Comparison of ENCODE assay signal across 13 mouse cellular contexts in the genomic region with DNA sequence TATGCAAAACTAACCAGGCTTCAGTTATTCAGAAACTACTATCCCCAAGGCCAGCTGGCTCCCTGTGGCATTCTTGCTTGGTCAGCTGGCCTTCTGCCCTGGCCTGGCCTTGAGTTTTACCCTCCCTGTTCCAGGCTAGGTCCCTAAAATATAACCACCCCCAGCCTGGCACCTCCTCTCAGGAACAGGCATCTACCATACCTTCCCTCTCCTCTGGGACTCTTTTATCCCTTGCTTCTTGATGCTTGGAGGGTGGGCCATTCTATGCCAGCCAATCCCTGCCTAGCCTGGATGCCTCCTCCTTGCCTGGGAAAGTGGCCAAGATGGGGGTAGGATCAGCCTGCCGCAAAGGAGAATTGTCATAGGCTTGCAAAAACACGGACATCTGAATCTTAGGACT. TPM values are rescaled to one million over a fixed set of nuclear protein-coding genes. Genes with fewer than 3 reads are reported as not detected.
A peak's percentile ranks its signal among the peaks of the same experiment; 100 is the strongest.
DNase-seq lines count a peak whose midpoint lies in the region; ATAC-seq and TF ChIP-seq lines count a peak whose summit lies in the region.
"Had no signal": no experiment of that assay in that cellular context is flagged by ENCODE, and none has a peak within 500 bp of the region (broad histone marks: within the 10 kb centered on the region; RNA-seq: fewer than 3 reads in every experiment).

A gene (minus strand): TSS at position 212 of the 400 bp plus-strand sequence.

- 57% methylated on average over 2 of the region's 2 CpGs for WGBS in kidney, embryonic 15.5 days
- 61% methylated on average over 2 of the region's 2 CpGs for WGBS in intestine, postnatal 0 days
- WGBS in hindbrain, embryonic 11.5 days = 70% methylated on average over 2 of the region's 2 CpGs
- 54% methylated on average over 2 of the region's 2 CpGs for WGBS in hindbrain, embryonic 16.5 days

- peak; percentile 83 for DNase-seq in kidney, adult 9 months
- DNase-seq in adrenal gland, adult 18-20 months (ENCODE audit: low spot score in 2 of 2) = peak; percentile 51 to 60
- peak; percentile 49 to 53 for DNase-seq in cerebellum, adult 18-20 months
- no peak for DNase-seq in hindbrain, embryonic 11.5 days (ENCODE audit: low spot score)
- no peak for DNase-seq in spleen, postnatal 36 days (ENCODE audit: low spot score in 2 of 2)

- H3K27me3 ChIP-seq in kidney, embryonic 15.5 days = peaks cover 8% of the 10 kb centered on the region; the same call in 1 of the 2 replicates
- no peaks in the 10 kb centered on the region for H3K27me3 ChIP-seq in intestine, postnatal 0 days (replicated peaks; ENCODE audit: control insufficient read depth, insufficient read depth, low read length)
- no peaks in the 10 kb centered on the region for H3K27me3 ChIP-seq in hindbrain, embryonic 11.5 days (ENCODE audit: control insufficient read depth, insufficient read depth, low read length)
- no peaks in the 10 kb centered on the region for H3K27me3 ChIP-seq in hindbrain, embryonic 16.5 days (replicated peaks; ENCODE audit: control insufficient read depth, insufficient read depth, low read length)

- no peak within 1 kb of the TSS for H3K4me2 ChIP-seq in kidney, embryonic 15.5 days
- no peak within 1 kb of the TSS for H3K4me2 ChIP-seq in intestine, postnatal 0 days (replicated peaks; ENCODE audit: low read depth)
- no peak within 1 kb of the TSS for H3K4me2 ChIP-seq in hindbrain, embryonic 11.5 days (replicated peaks; ENCODE audit: low read depth, low read length)
- no peak within 1 kb of the TSS for H3K4me2 ChIP-seq in hindbrain, embryonic 16.5 days (ENCODE audit: low read length)
- H3K4me2 ChIP-seq: embryonic facial prominence, embryonic 13.5 days; neural tube, embryonic 13.5 days had no signal

- H3K36me3 ChIP-seq in kidney, embryonic 15.5 days = no peaks in the 10 kb centered on the region
- no peaks in the 10 kb centered on the region for H3K36me3 ChIP-seq in intestine, postnatal 0 days (ENCODE audit: control insufficient read depth, insufficient read depth)
- H3K36me3 ChIP-seq in hindbrain, embryonic 11.5 days (ENCODE audit: control insufficient read depth, insufficient read depth, low read length) = no peaks in the 10 kb centered on the region
- H3K36me3 ChIP-seq in hindbrain, embryonic 16.5 days (ENCODE audit: control insufficient read depth, insufficient read depth, low read length) = no peaks in the 10 kb centered on the region
- H3K36me3 ChIP-seq: embryonic facial prominence, embryonic 13.5 days; hindbrain, embryonic 10.5 days; neural tube, embryonic 13.5 days had no signal

- ATAC-seq in kidney, embryonic 15.5 days (replicated peaks; ENCODE audit: low FRiP score) = no peak
- ATAC-seq in intestine, postnatal 0 days = no peak
- no peak for ATAC-seq in hindbrain, embryonic 11.5 days (ENCODE audit: low FRiP score)
- no peak for ATAC-seq in hindbrain, embryonic 16.5 days

- no peak within 1 kb of the TSS for H3K4me3 ChIP-seq in kidney, embryonic 15.5 days (replicated peaks)
- no peak within 1 kb of the TSS for H3K4me3 ChIP-seq in intestine, postnatal 0 days (ENCODE audit: low read depth, low read length)
- H3K4me3 ChIP-seq in hindbrain, embryonic 11.5 days (ENCODE audit: low read depth, low read length) = no peak within 1 kb of the TSS
- H3K4me3 ChIP-seq in hindbrain, embryonic 16.5 days (ENCODE audit: low read length) = no peak within 1 kb of the TSS
- H3K4me3 ChIP-seq: embryonic facial prominence, embryonic 13.5 days; hindbrain, embryonic 10.5 days; neural tube, embryonic 13.5 days had no signal

- H3K9me3 ChIP-seq in kidney, embryonic 15.5 days (replicated peaks) = no peaks in the 10 kb centered on the region; the same call in 1 of the 2 replicates
- H3K9me3 ChIP-seq in intestine, postnatal 0 days (ENCODE audit: control insufficient read depth) = no peaks in the 10 kb centered on the region
- no peaks in the 10 kb centered on the region for H3K9me3 ChIP-seq in hindbrain, embryonic 11.5 days (ENCODE audit: control insufficient read depth, low read length)
- peaks cover 3% of the 10 kb centered on the region; the same call in 1 of the 2 replicates for H3K9me3 ChIP-seq in hindbrain, embryonic 16.5 days (ENCODE audit: control insufficient read depth, low read length)
- H3K9me3 ChIP-seq: embryonic facial prominence, embryonic 13.5 days had no signal

- TF ChIP-seq CTCF in intestine, postnatal 0 days (IDR thresholded peaks at IDR 0.05; ENCODE audit: low read depth) = no peak

- no peaks in the 10 kb centered on the region for H3K4me1 ChIP-seq in kidney, embryonic 15.5 days
- peaks cover 15% of the 10 kb centered on the region for H3K4me1 ChIP-seq in intestine, postnatal 0 days (replicated peaks; ENCODE audit: control insufficient read depth, insufficient read depth, low read length)
- no peaks in the 10 kb centered on the region for H3K4me1 ChIP-seq in hindbrain, embryonic 11.5 days (replicated peaks; ENCODE audit: control insufficient read depth, insufficient read depth, low read length)
- H3K4me1 ChIP-seq in hindbrain, embryonic 16.5 days (ENCODE audit: control insufficient read depth, insufficient read depth, low read depth, low read length) = no peaks in the 10 kb centered on the region
- H3K4me1 ChIP-seq: embryonic facial prominence, embryonic 13.5 days; hindbrain, embryonic 10.5 days; neural tube, embryonic 13.5 days had no signal

- no peak within 1 kb of the TSS for H3K9ac ChIP-seq in kidney, embryonic 15.5 days
- H3K9ac ChIP-seq in intestine, postnatal 0 days (ENCODE audit: low read depth, low read length) = no peak within 1 kb of the TSS
- H3K9ac ChIP-seq in hindbrain, embryonic 11.5 days (ENCODE audit: low read depth, low read length) = no peak within 1 kb of the TSS
- H3K9ac ChIP-seq in hindbrain, embryonic 16.5 days (ENCODE audit: low read depth, low read length) = no peak within 1 kb of the TSS
- H3K9ac ChIP-seq: embryonic facial prominence, embryonic 13.5 days; liver, embryonic 14.5 days; neural tube, embryonic 13.5 days had no signal

- H3K27ac ChIP-seq in kidney, embryonic 15.5 days = no peak within 1 kb of the TSS
- peak within 1 kb of the TSS; percentile 74 for H3K27ac ChIP-seq in intestine, postnatal 0 days (ENCODE audit: low read depth, low read length)
- H3K27ac ChIP-seq in hindbrain, embryonic 11.5 days (ENCODE audit: low read depth, low read length) = no peak within 1 kb of the TSS
- no peak within 1 kb of the TSS for H3K27ac ChIP-seq in hindbrain, embryonic 16.5 days (ENCODE audit: low read depth, low read length)
- H3K27ac ChIP-seq: embryonic facial prominence, embryonic 13.5 days; hindbrain, embryonic 10.5 days; liver, embryonic 14.5 days; neural tube, embryonic 13.5 days had no signal

RNA-seq across cellular contexts. Expression of the gene that starts here (rescaled TPM):
- polyA plus RNA-seq in kidney, embryonic 15.5 days (2015; fragmentation: Nextera tagmentation; extraction: Ambion mirVana) = not detected in 2 replicates
- total RNA-seq in adrenal gland, adult 18-20 months (2021) = 1 to 10 TPM; 6.8 to 9.7 TPM
- 1.7 and 1.9 TPM in 2 replicates for polyA plus RNA-seq in intestine, postnatal 0 days (2015; fragmentation: Nextera tagmentation; extraction: Ambion mirVana)
- polyA plus RNA-seq in hindbrain, embryonic 11.5 days (2014; fragmentation: Nextera tagmentation; extraction: Ambion mirVana) = not detected in 2 replicates
- not detected in 2 replicates for polyA plus RNA-seq in hindbrain, embryonic 16.5 days (2015; fragmentation: Nextera tagmentation; extraction: Ambion mirVana)
- total RNA-seq: MEL had no signal
- polyA plus RNA-seq: embryonic facial prominence, embryonic 13.5 days; hindbrain, embryonic 10.5 days; liver, embryonic 14.5 days; neural tube, embryonic 13.5 days had no signal

Comparison
In these comparisons a context has a peak if more than half of its experiments do, and no peak if none do; other contexts are left out.
1. DNase-seq: peak in kidney, adult 9 months (single experiment), adrenal gland, adult 18-20 months (2 of 2) and cerebellum, adult 18-20 months (2 of 2); none in hindbrain, embryonic 11.5 days (single experiment) and spleen, postnatal 36 days (0 of 2).